Mouse (Mus musculus) heart, postnatal 0 days (tissue): Measurements from ENCODE around the gene Alx3. TPM values are rescaled to one million over a fixed set of nuclear protein-coding genes. Genes with fewer than 3 reads are reported as not detected.

Experiments
- ATAC-seq: fragments of 200-750 bp; cut with Nextera tagmentation; 2 replicates; pipeline ENCODE4 v1.8.0; 2017; ENCODE audit warnings: low read depth, moderate number of reproducible peaks, moderate library complexity; ENCODE audit not compliant: insufficient read depth
- DNase-seq: peaks from one replicate; pipeline ENCODE4 v3.0.0-alpha.2; 2016; ENCODE audit warnings: low spot score
- H3K27ac ChIP-seq: fragments of 300-500 bp; sonication (generic); 2 replicates; pipeline ENCODE4 v1.5.1; 2014; ENCODE audit warnings: low read depth, mild to moderate bottlenecking
- H3K27me3 ChIP-seq: fragments of 300-500 bp; sonication (generic); 2 replicates; pipeline ENCODE4 v1.6.1; 2014; ENCODE audit warnings: low read length, mixed read lengths; ENCODE audit not compliant: control insufficient read depth, insufficient read depth
- H3K36me3 ChIP-seq: fragments of 300-500 bp; sonication (generic); replicated peaks from 2 replicates; pipeline ENCODE4 v1.6.1; 2014; ENCODE audit warnings: low read length, mixed read lengths; ENCODE audit not compliant: control insufficient read depth, insufficient read depth
- H3K4me1 ChIP-seq: fragments of 300-500 bp; sonication (generic); 2 replicates; pipeline ENCODE4 v1.6.1; 2014; ENCODE audit warnings: antibody characterized with exemption; ENCODE audit not compliant: control insufficient read depth, insufficient read depth
- H3K4me2 ChIP-seq: fragments of 300-500 bp; sonication (generic); 2 replicates; pipeline ENCODE4 v1.6.1; 2014; ENCODE audit warnings: low read depth, mild to moderate bottlenecking, low read length, moderate library complexity
- H3K4me3 ChIP-seq: fragments of 300-500 bp; sonication (generic); 2 replicates; pipeline ENCODE4 v1.5.1; 2014; ENCODE audit warnings: low read depth, low read length
- H3K9ac ChIP-seq: fragments of 300-500 bp; sonication (generic); replicated peaks from 2 replicates; pipeline ENCODE4 v1.6.1; 2014; ENCODE audit warnings: low read depth, low read length, mixed read lengths
- H3K9me3 ChIP-seq: fragments of 300-500 bp; sonication (generic); replicated peaks from 2 replicates; pipeline ENCODE4 v1.6.1; 2016; ENCODE audit warnings: low read length; ENCODE audit not compliant: control insufficient read depth
- CTCF ChIP-seq: IDR thresholded peaks from 2 replicates; pipeline ENCODE4 v1.5.1; 2016; ENCODE audit warnings: antibody characterized with exemption, control low read depth, low read depth
- EP300 ChIP-seq: IDR thresholded peaks from 2 replicates; pipeline ENCODE4 v1.6.1; 2016; ENCODE audit warnings: antibody characterized with exemption, low read depth
- WGBS: fragments of 180-500 bp; shearing (Covaris S2); extraction: QIAGEN DNeasy Blood & Tissue Kit; methylation state at CpG from one replicate; pipeline ENCODE4 v1.1.7; 2014; 5-methylcytosine and 5-hydroxymethylcytosine counted together
- polyA plus RNA-seq: library from polyadenylated mRNA; unstranded; fragments of >200 nt; fragmentation: Nextera tagmentation; extraction: Ambion mirVana; gene quantifications from 2 replicates; pipeline ENCODE4 v1.2.1, GENCODE M21; 2015
- total RNA-seq: library from RNA; depleted of rRNA; stranded (reverse); fragments of >200 nt; gene quantifications from 2 replicates; pipeline ENCODE4 v1.2.3, GENCODE M21; 2014; ENCODE audit warnings: low replicate concordance

Gene Alx3
- total and polyA plus RNA-seq, 2 experiments from 2014 or later: not detected

DNA sequence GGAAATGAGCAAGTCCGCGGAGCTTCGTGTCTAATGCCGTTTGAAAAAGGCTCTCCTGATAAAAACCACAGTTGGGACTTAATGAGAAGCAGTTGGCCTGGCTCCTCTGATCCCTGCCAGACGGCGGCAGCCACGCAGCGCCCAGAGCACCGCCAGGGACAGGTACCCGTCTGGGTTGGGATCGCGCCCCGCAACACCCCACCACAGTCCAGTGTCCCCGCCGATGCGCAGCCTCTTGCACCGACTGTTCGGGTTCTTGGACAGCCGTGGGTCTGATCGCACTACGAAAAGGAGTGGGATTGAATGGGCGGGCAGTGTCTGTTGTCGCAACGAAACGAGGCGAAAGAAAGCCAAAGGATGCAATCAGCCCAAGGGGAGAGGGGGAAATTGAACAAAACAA lies 1.7 kb downstream of the Alx3 start:
- Histone ChIP-seq H3K27me3 (peaks cover 99% of the 10 kb centered on the region), H3K4me1 (no peaks in the 10 kb centered on the region), H3K4me3 (peak overlapping the region; percentile 39; the same call in 1 of the 2 replicates), H3K9ac (no peak overlapping the region), H3K9me3 (no peaks in the 10 kb centered on the region), H3K4me2 (no peak overlapping the region), H3K36me3 (no peaks in the 10 kb centered on the region), H3K27ac (no peak overlapping the region)
- under 1% methylated on average over 26 of the region's 26 CpGs for WGBS
- peak; percentile 11; the same call in 1 of the 2 replicates for ATAC-seq
- TF ChIP-seq EP300: no peak
- no peak for TF ChIP-seq CTCF
- DNase-seq: no peak

DNA sequence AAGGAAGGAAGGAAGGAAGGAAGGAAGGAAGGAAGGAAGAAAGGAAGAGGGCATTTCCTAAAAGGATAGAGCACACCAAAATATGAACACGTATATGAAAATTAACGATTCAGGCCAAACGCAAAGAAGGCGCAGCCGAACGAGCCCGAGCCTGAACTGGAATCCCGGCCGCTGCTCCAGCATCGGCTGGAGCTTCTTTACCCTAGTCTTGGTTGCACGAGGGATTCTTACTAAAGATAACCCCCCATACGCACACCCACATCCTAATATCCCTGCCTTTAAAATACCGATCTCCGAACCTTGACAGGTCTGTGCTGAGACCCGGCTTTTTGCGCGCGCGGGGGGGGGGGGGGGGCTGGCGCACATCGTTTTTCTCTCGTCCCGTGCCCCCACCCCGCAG lies 2.3 kb downstream of the Alx3 start:
- no peak overlapping the region for H3K9ac ChIP-seq
- no peak for TF ChIP-seq CTCF
- TF ChIP-seq EP300: no peak
- H3K36me3 ChIP-seq: no peaks in the 10 kb centered on the region
- H3K27ac ChIP-seq: no peak overlapping the region
- H3K27me3 ChIP-seq: peaks cover 98% of the 10 kb centered on the region
- no peaks in the 10 kb centered on the region for H3K4me1 ChIP-seq
- ATAC-seq (no peak), DNase-seq (no peak)
- H3K4me2 ChIP-seq: no peak overlapping the region
- 0 out of 2 replicates have a peak overlapping the region, but pooled peaks have one; percentile 39 for H3K4me3 ChIP-seq
- 4% methylated on average over 16 of the region's 24 CpGs for WGBS
- H3K9me3 ChIP-seq: no peaks in the 10 kb centered on the region

GRCm38 (mm10) chr3:107597586-107598389 lies 3.0 kb downstream of the Alx3 start:
- H3K27ac ChIP-seq: no peak overlapping the region
- no peaks in the 10 kb centered on the region for H3K36me3 ChIP-seq
- no peak overlapping the region for H3K9ac ChIP-seq
- DNase-seq (no peak), ATAC-seq (no peak)
- WGBS: 18% methylated on average over 22 of the region's 22 CpGs
- no peaks in the 10 kb centered on the region for H3K4me1 ChIP-seq
- no peak overlapping the region for H3K4me3 ChIP-seq
- peaks cover 91% of the 10 kb centered on the region for H3K27me3 ChIP-seq
- TF ChIP-seq CTCF (no peak), EP300 (no peak)
- no peak overlapping the region for H3K4me2 ChIP-seq
- no peaks in the 10 kb centered on the region for H3K9me3 ChIP-seq

GRCm38 (mm10) chr3:107600127-107600526 lies 5.3 kb downstream of the Alx3 start:
- H3K27ac ChIP-seq: no peak overlapping the region
- no peaks in the 10 kb centered on the region for H3K9me3 ChIP-seq
- no peak overlapping the region for H3K4me3 ChIP-seq
- 54% methylated on average over 6 of the region's 6 CpGs for WGBS
- H3K9ac ChIP-seq: no peak overlapping the region
- H3K4me2 ChIP-seq: no peak overlapping the region
- H3K4me1 ChIP-seq: no peaks in the 10 kb centered on the region
- TF ChIP-seq CTCF (no peak), EP300 (no peak)
- no peak for DNase-seq
- no peaks in the 10 kb centered on the region for H3K36me3 ChIP-seq
- ATAC-seq: no peak
- peaks cover 68% of the 10 kb centered on the region for H3K27me3 ChIP-seq

- Histone ChIP-seq H3K36me3 (no peaks in the 10 kb centered on the region), H3K4me3 (no peak overlapping the region), H3K27me3 (peaks cover 16% of the 10 kb centered on the region), H3K27ac (no peak overlapping the region), H3K4me2 (no peak overlapping the region), H3K9ac (no peak overlapping the region), H3K9me3 (no peaks in the 10 kb centered on the region), H3K4me1 (no peaks in the 10 kb centered on the region)
- peak; percentile 84 for TF ChIP-seq CTCF
- TF ChIP-seq EP300: no peak
- peak; percentile 57 for DNase-seq
- 10% methylated on average over 4 of the region's 4 CpGs for WGBS
- peak; percentile 72 for ATAC-seq
Measured at GRCm38 (mm10) chr3:107605304-107605703, 10.5 kb downstream of the Alx3 start.
